Comparison of ENCODE assay signal across 13 mouse cellular contexts in the genomic region with DNA sequence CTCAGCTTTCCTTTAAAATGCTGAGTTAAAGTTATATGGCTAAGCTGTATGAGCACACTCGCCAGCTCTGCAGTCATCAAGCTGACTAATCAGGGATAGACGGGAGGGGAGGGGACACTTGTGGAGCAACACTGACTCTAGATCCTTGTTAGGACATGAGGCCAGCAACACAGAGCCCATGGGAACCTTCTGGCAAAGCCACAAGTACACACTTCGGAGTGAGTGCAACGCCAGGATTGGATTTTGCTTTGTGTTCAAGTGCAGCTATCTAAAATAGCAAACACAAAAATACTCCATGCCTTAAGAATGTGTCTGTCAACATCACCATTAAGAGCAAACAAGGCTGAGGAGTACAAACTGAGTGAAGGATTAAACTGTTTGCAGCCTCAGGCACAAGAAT. TPM values are rescaled to one million over a fixed set of nuclear protein-coding genes. Genes with fewer than 3 reads are reported as not detected.
DNase-seq lines count a peak whose midpoint lies in the region; ATAC-seq lines count a peak whose summit lies in the region.
"Had no signal": no experiment of that assay in that cellular context is flagged by ENCODE, and none has a peak within 500 bp of the region (broad histone marks: within the 10 kb centered on the region; RNA-seq: fewer than 3 reads in every experiment).

No protein-coding gene starts in this region.

- H3K27me3 ChIP-seq in midbrain, embryonic 11.5 days (ENCODE audit: control insufficient read depth, insufficient read depth, low read length): no peaks in the 10 kb centered on the region
- H3K27me3 ChIP-seq in midbrain, embryonic 14.5 days (ENCODE audit: control insufficient read depth, insufficient read depth, low read length): no peaks in the 10 kb centered on the region
- H3K27me3 ChIP-seq: CH12.LX; liver, embryonic 12.5 days had no signal

- H3K4me1 ChIP-seq in midbrain, embryonic 11.5 days (ENCODE audit: control insufficient read depth, insufficient read depth, low read length): no peaks in the 10 kb centered on the region
- no peaks in the 10 kb centered on the region for H3K4me1 ChIP-seq in midbrain, embryonic 14.5 days (ENCODE audit: control insufficient read depth, insufficient read depth, low read length)
- H3K4me1 ChIP-seq: forebrain, embryonic 10.5 days; liver, embryonic 12.5 days had no signal

- DNase-seq in midbrain, embryonic 11.5 days (ENCODE audit: low spot score, missing footprints): peak; percentile 62
- no peak for DNase-seq in midbrain, embryonic 14.5 days
- DNase-seq in heart, adult 18-20 months: peak; percentile 83 to 90
- DNase-seq in lung, adult 18-20 months: peak; percentile 85 to 88
- DNase-seq in layer of hippocampus, adult 18-20 months (ENCODE audit: low spot score in 2 of 2): no peak
- DNase-seq in left cerebral cortex, postnatal 4 days: no peak
- no peak for DNase-seq in left cerebral cortex, postnatal 10 days (ENCODE audit: extremely low spot score in 1 of 2, low spot score in 2 of 2)
- DNase-seq in layer of hippocampus, postnatal 36 days: no peak
- DNase-seq: cerebellum, adult 9-11 months; retina, postnatal 1 day had no signal

- intact Hi-C loops in left cerebral cortex, postnatal 4 days (cut with DNase I): no loop called here
- intact Hi-C loops in left cerebral cortex, postnatal 10 days (cut with DNase I): no loop called here

- no peaks in the 10 kb centered on the region; the same call in 1 of the 2 replicates for H3K9me3 ChIP-seq in midbrain, embryonic 11.5 days (ENCODE audit: control insufficient read depth, low read length)
- peaks cover 4% of the 10 kb centered on the region; the same call in 1 of the 2 replicates for H3K9me3 ChIP-seq in midbrain, embryonic 14.5 days (ENCODE audit: control insufficient read depth, low read length)
- H3K9me3 ChIP-seq: forebrain, embryonic 10.5 days; liver, embryonic 12.5 days had no signal

- H3K9ac ChIP-seq in midbrain, embryonic 11.5 days (ENCODE audit: low read length): no peak overlapping the region
- no peak overlapping the region for H3K9ac ChIP-seq in midbrain, embryonic 14.5 days (replicated peaks; ENCODE audit: low read length)
- H3K9ac ChIP-seq: liver, embryonic 12.5 days had no signal

- WGBS in midbrain, embryonic 11.5 days: 90% methylated on average over 4 of the region's 4 CpGs
- 92% methylated on average over 4 of the region's 4 CpGs for WGBS in midbrain, embryonic 14.5 days

- no peaks in the 10 kb centered on the region for H3K36me3 ChIP-seq in midbrain, embryonic 11.5 days (ENCODE audit: control insufficient read depth, insufficient read depth, low read length)
- no peaks in the 10 kb centered on the region for H3K36me3 ChIP-seq in midbrain, embryonic 14.5 days (ENCODE audit: control insufficient read depth, insufficient read depth, low read length)
- H3K36me3 ChIP-seq: forebrain, embryonic 10.5 days; liver, embryonic 12.5 days had no signal

- no peak for ATAC-seq in midbrain, embryonic 11.5 days (ENCODE audit: low FRiP score)
- ATAC-seq in midbrain, embryonic 14.5 days (ENCODE audit: low FRiP score, low TSS enrichment): no peak
- ATAC-seq: liver, embryonic 12.5 days had no signal

- H3K27ac ChIP-seq in midbrain, embryonic 11.5 days (ENCODE audit: low read depth, low read length): no peak overlapping the region
- H3K27ac ChIP-seq in midbrain, embryonic 14.5 days (replicated peaks; ENCODE audit: low read depth, low read length): no peak overlapping the region
- H3K27ac ChIP-seq: forebrain, embryonic 10.5 days; liver, embryonic 12.5 days had no signal

- no peak overlapping the region for H3K4me2 ChIP-seq in midbrain, embryonic 11.5 days
- no peak overlapping the region for H3K4me2 ChIP-seq in midbrain, embryonic 14.5 days (ENCODE audit: low read length)
- H3K4me2 ChIP-seq: liver, embryonic 12.5 days had no signal

- H3K4me3 ChIP-seq in midbrain, embryonic 11.5 days (ENCODE audit: low read depth, low read length): no peak overlapping the region
- H3K4me3 ChIP-seq in midbrain, embryonic 14.5 days (replicated peaks; ENCODE audit: low read depth, low read length): no peak overlapping the region
- H3K4me3 ChIP-seq: forebrain, embryonic 10.5 days; liver, embryonic 12.5 days had no signal

RNA-seq across cellular contexts. Expression of gene Mrpl44, which starts 29.8 kb away (rescaled TPM):
- 57.7 and 60.8 TPM in 2 replicates for polyA plus RNA-seq in midbrain, embryonic 11.5 days (2014; fragmentation: Nextera tagmentation; extraction: Ambion mirVana)
- polyA plus RNA-seq in midbrain, embryonic 14.5 days (2014; fragmentation: Nextera tagmentation; extraction: Ambion mirVana): 38.7 and 42.6 TPM in 2 replicates
- 10 to 100 TPM; 73.6 to 75.9 TPM for total RNA-seq in heart, adult 18-20 months (2021)
- total RNA-seq in layer of hippocampus, adult 18-20 months (2021): 10 to 100 TPM; 30.4 to 30.5 TPM
- total RNA-seq in left cerebral cortex, postnatal 4 days (2021): 10 to 100 TPM; 21.0 to 22.4 TPM
- total RNA-seq in left cerebral cortex, postnatal 10 days (2021): 10 to 100 TPM; 20.8 to 22.6 TPM
- total RNA-seq in layer of hippocampus, postnatal 36 days (2021): 10 to 100 TPM; 26.1 to 29.9 TPM

RNA-seq across cellular contexts. Expression of gene Wdfy1, which starts 29.9 kb away (rescaled TPM):
- polyA plus RNA-seq in midbrain, embryonic 11.5 days (2014; fragmentation: Nextera tagmentation; extraction: Ambion mirVana): 47.1 and 49.1 TPM in 2 replicates
- polyA plus RNA-seq in midbrain, embryonic 14.5 days (2014; fragmentation: Nextera tagmentation; extraction: Ambion mirVana): 99.6 and 132 TPM in 2 replicates
- total RNA-seq in heart, adult 18-20 months (2021): 10 to 100 TPM; 11.7 to 16.7 TPM
- 10 to 100 TPM; 35.9 to 39.6 TPM for total RNA-seq in layer of hippocampus, adult 18-20 months (2021)
- total RNA-seq in left cerebral cortex, postnatal 4 days (2021): 10 to 100 TPM; 56.1 to 59.6 TPM
- 10 to 100 TPM; 42.8 to 44.3 TPM for total RNA-seq in left cerebral cortex, postnatal 10 days (2021)
- 10 to 100 TPM; 36.2 to 38.2 TPM for total RNA-seq in layer of hippocampus, postnatal 36 days (2021)

Comparison
In these comparisons a context has a peak if more than half of its experiments do, and no peak if none do; other contexts are left out.
1. DNase-seq: peak in midbrain, embryonic 11.5 days (single experiment), heart, adult 18-20 months (2 of 2) and lung, adult 18-20 months (2 of 2); none in midbrain, embryonic 14.5 days (single experiment), layer of hippocampus, adult 18-20 months (0 of 2), left cerebral cortex, postnatal 4 days (single experiment), left cerebral cortex, postnatal 10 days (0 of 2) and layer of hippocampus, postnatal 36 days (0 of 2).